Mouse (Mus musculus): Measurements from ENCODE around the gene Nlrp4f.

DNA sequence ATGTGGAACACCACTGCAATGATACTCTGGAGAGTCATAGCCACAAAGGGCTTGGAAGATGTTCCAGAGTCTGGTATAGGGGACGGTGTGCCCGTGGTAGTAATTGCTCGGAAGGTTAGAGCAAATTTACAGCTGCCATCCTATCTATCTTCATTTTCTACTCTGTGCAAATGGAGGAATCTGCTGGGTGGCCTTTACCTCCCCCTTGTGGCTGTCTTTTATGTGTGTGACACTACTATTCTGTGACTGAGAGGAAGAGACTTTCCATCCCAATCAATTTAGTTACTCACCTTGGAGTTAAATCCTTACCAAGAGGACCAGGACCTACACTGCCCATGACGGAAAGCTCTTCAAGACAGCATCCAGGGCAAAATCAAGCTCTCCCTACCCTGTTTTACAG lies 37.5 kb upstream of the Nlrp4f start:
- TF ChIP-seq CTCF (IDR thresholded peaks at IDR 0.05; ENCODE audit: low read depth) (peak; percentile 33; the same call in 1 of the 2 replicates), EP300 (IDR thresholded peaks at IDR 0.05; ENCODE audit: low read depth) (no peak)

All from heart, postnatal 0 days (tissue).